Mouse (Mus musculus): ENCODE measurements around the gene Sfn. TPM values are rescaled to one million over a fixed set of nuclear protein-coding genes. Genes with fewer than 3 reads are reported as not detected.

The Sfn gene
- total and polyA plus RNA-seq, 2 experiments from 2014 or later, result 0.18 to 6.8 TPM

DNA sequence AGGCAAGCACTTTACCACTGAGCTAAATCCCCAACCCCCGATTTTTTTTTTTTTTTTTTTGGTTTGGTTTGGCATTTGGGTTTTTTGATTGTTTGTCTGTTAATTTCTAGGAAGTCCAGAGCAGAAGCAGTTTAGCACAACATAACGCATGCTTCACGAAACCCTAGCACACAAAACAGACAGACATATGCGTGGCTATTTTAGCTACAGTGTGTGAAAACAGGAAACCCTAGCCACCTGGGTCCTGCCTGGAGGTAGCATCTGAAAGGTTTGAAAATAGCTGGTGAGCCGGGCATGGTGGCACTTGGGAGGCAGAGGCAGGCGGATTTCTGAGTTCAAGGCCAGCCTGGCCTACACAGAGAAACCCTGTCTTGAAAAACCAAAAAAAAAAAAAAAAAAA is 5.9 kb downstream of the Sfn start:
- Histone ChIP-seq H3K27ac (ENCODE audit: low read depth) (no peak overlapping the region), H3K4me1 (ENCODE audit: control insufficient read depth, insufficient read depth) (peaks cover 4% of the 10 kb centered on the region; the same call in 1 of the 2 replicates), H3K4me3 (ENCODE audit: low read depth, low read length) (no peak overlapping the region), H3K9me3 (replicated peaks; ENCODE audit: control insufficient read depth, low read length) (no peaks in the 10 kb centered on the region), H3K4me2 (ENCODE audit: low read depth, low read length) (no peak overlapping the region), H3K27me3 (ENCODE audit: control insufficient read depth, insufficient read depth, low read length) (peaks cover 10% of the 10 kb centered on the region), H3K9ac (replicated peaks; ENCODE audit: low read depth, low read length) (no peak overlapping the region), H3K36me3 (replicated peaks; ENCODE audit: control insufficient read depth, insufficient read depth, low read length) (peaks cover 8% of the 10 kb centered on the region)
- ATAC-seq (ENCODE audit: insufficient read depth, low read depth) (no peak), DNase-seq (ENCODE audit: low spot score) (no peak)
- TF ChIP-seq EP300 (IDR thresholded peaks at IDR 0.05; ENCODE audit: low read depth), result no peak
- TF ChIP-seq CTCF (IDR thresholded peaks at IDR 0.05; ENCODE audit: low read depth), result no peak
- WGBS, result 74% methylated on average over 6 of the region's 6 CpGs

DNA sequence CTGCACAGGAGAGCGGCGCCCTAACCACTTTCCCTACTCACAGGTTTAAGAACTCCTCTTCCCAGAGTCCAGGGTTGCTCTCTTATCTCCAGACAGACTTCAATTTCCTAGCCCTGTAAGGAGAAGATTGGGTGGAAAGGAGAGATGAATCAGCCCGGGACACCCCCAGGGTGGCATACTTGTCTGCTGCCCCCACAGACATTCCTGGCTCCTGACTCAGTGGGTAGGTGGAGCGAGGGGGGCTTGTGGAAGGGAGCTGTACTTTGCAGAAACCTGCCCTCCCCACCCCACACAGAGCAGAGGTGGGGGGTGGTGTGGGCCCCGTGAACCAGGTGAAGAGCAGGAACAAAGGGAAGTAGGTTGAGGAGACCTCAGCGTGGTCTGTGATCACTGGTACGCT is 6.4 kb downstream of the Sfn start:
- ATAC-seq (ENCODE audit: insufficient read depth, low read depth), result no peak
- H3K9ac ChIP-seq (replicated peaks; ENCODE audit: low read depth, low read length), result no peak overlapping the region

DNA sequence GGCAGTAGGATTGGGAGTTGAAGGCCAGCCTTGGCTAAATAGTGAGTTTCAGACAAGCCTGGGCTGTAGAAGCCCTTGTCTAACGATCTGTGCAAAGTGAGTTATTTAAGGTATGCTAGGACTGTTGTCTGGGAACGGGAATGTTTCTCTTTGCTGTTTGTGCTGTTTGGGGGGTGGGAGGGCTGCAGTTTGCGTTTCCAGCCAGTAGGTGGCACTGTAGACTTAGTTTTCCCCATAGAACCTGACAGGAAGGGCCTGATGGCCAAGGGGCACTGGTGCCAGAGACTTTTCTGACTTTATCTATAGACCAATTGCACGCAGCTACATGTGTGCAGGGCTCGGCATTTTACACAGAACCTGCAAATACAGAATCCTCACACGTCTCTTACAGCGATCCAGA is 9.4 kb downstream of the Sfn start:
- Histone ChIP-seq H3K9me3 (replicated peaks; ENCODE audit: control insufficient read depth, low read length) (no peaks in the 10 kb centered on the region), H3K4me1 (ENCODE audit: control insufficient read depth, insufficient read depth) (no peaks in the 10 kb centered on the region), H3K36me3 (replicated peaks; ENCODE audit: control insufficient read depth, insufficient read depth, low read length) (peaks cover 40% of the 10 kb centered on the region), H3K4me3 (ENCODE audit: low read depth, low read length) (no peak overlapping the region), H3K27ac (ENCODE audit: low read depth) (no peak overlapping the region), H3K27me3 (ENCODE audit: control insufficient read depth, insufficient read depth, low read length) (no peaks in the 10 kb centered on the region), H3K9ac (replicated peaks; ENCODE audit: low read depth, low read length) (no peak overlapping the region), H3K4me2 (ENCODE audit: low read depth, low read length) (no peak overlapping the region)
- ATAC-seq (ENCODE audit: insufficient read depth, low read depth) (peak; percentile 74), DNase-seq (ENCODE audit: low spot score) (peak; percentile 70)
- no peak for TF ChIP-seq EP300 (IDR thresholded peaks at IDR 0.05; ENCODE audit: low read depth)
- TF ChIP-seq CTCF (IDR thresholded peaks at IDR 0.05; ENCODE audit: low read depth), result peak; percentile 89
- WGBS, result 23% methylated on average over 7 of the region's 7 CpGs

More for the DNA sequence above, 6.4 kb downstream of the Sfn start:
- Histone ChIP-seq H3K27ac (ENCODE audit: low read depth) (no peak overlapping the region), H3K4me2 (ENCODE audit: low read depth, low read length) (no peak overlapping the region), H3K4me1 (ENCODE audit: control insufficient read depth, insufficient read depth) (peaks cover 4% of the 10 kb centered on the region; the same call in 1 of the 2 replicates), H3K36me3 (replicated peaks; ENCODE audit: control insufficient read depth, insufficient read depth, low read length) (peaks cover 13% of the 10 kb centered on the region), H3K27me3 (ENCODE audit: control insufficient read depth, insufficient read depth, low read length) (peaks cover 10% of the 10 kb centered on the region), H3K4me3 (ENCODE audit: low read depth, low read length) (no peak overlapping the region), H3K9me3 (replicated peaks; ENCODE audit: control insufficient read depth, low read length) (no peaks in the 10 kb centered on the region)
- WGBS, result 49% methylated on average over 7 of the region's 7 CpGs
- TF ChIP-seq CTCF (IDR thresholded peaks at IDR 0.05; ENCODE audit: low read depth) (no peak), EP300 (IDR thresholded peaks at IDR 0.05; ENCODE audit: low read depth) (no peak)
- no peak for DNase-seq (ENCODE audit: low spot score)

DNA sequence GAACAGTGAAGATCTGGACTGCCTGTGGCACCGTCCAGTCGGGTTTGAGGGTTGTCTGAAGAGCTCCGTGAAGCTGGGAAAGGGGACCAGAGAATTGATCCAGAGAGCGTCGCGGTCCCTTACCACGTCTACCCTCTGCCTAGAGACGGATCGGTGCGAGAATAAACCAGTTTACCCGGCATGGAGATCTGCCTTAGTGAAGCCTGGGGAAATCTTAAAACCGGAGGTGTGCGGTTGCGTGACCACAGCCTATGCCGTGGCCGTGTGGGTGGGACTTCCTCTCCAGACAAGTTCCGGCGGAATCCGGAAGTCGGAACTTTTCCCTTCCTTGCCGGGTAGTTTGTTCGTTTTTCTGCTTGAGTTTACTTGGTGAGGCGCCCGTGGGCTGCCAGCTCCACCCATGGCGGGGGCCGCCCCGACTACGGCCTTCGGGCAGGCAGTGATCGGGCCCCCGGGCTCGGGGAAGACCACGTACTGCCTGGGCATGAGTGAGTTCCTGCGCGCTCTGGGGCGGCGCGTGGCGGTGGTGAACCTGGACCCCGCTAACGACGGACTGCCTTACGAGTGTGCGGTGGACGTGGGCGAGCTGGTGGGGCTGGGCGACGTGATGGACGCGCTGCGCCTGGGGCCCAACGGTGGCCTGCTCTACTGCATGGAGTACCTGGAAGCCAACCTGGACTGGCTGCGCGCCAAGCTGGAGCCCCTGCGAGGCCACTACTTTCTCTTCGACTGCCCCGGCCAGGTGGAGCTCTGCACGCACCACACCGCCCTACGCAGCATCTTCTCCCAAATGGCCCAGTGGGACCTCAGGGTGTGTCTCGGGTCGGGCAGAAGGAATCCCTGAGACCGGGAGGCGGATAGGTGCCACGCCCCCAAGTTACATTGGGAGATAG is 17.7 kb downstream of the Sfn start, which contains the start of gene Gpn2:
Gpn2 (plus strand) TSS at position 304 of the 893 bp plus-strand sequence.
- peak within 1 kb of the TSS; percentile 99 for H3K4me3 ChIP-seq (ENCODE audit: low read depth, low read length)
- H3K9me3 ChIP-seq (replicated peaks; ENCODE audit: control insufficient read depth, low read length), result no peaks in the 10 kb centered on the region
- H3K27me3 ChIP-seq (ENCODE audit: control insufficient read depth, insufficient read depth, low read length), result no peaks in the 10 kb centered on the region
- peaks cover 11% of the 10 kb centered on the region for H3K4me1 ChIP-seq (ENCODE audit: control insufficient read depth, insufficient read depth)
- H3K27ac ChIP-seq (ENCODE audit: low read depth), result peak within 1 kb of the TSS; percentile 84
- DNase-seq (ENCODE audit: low spot score) (peak; percentile 85), ATAC-seq (ENCODE audit: insufficient read depth, low read depth) (peak; percentile 90)
- no peak for TF ChIP-seq CTCF (IDR thresholded peaks at IDR 0.05; ENCODE audit: low read depth)
- no peak for TF ChIP-seq EP300 (IDR thresholded peaks at IDR 0.05; ENCODE audit: low read depth)
- WGBS, result 1% methylated on average over 65 of the region's 65 CpGs
- H3K36me3 ChIP-seq (replicated peaks; ENCODE audit: control insufficient read depth, insufficient read depth, low read length), result peaks cover 54% of the 10 kb centered on the region
- peak within 1 kb of the TSS; percentile 82 for H3K9ac ChIP-seq (replicated peaks; ENCODE audit: low read depth, low read length)
- H3K4me2 ChIP-seq (ENCODE audit: low read depth, low read length), result peak within 1 kb of the TSS; percentile 99

- WGBS, result 56% methylated on average over 6 of the region's 6 CpGs
- ATAC-seq (ENCODE audit: insufficient read depth, low read depth), result peak; percentile 18; the same call in 1 of the 2 replicates
- Histone ChIP-seq H3K9me3 (replicated peaks; ENCODE audit: control insufficient read depth, low read length) (no peaks in the 10 kb centered on the region), H3K36me3 (replicated peaks; ENCODE audit: control insufficient read depth, insufficient read depth, low read length) (peaks cover 54% of the 10 kb centered on the region), H3K4me3 (ENCODE audit: low read depth, low read length) (peak overlapping the region; percentile 99), H3K4me2 (ENCODE audit: low read depth, low read length) (peak overlapping the region; percentile 99), H3K27ac (ENCODE audit: low read depth) (peak overlapping the region; percentile 84), H3K4me1 (ENCODE audit: control insufficient read depth, insufficient read depth) (peaks cover 11% of the 10 kb centered on the region), H3K27me3 (ENCODE audit: control insufficient read depth, insufficient read depth, low read length) (no peaks in the 10 kb centered on the region), H3K9ac (replicated peaks; ENCODE audit: low read depth, low read length) (peak overlapping the region; percentile 82)
- TF ChIP-seq CTCF (IDR thresholded peaks at IDR 0.05; ENCODE audit: low read depth), result no peak
- TF ChIP-seq EP300 (IDR thresholded peaks at IDR 0.05; ENCODE audit: low read depth), result no peak
- DNase-seq (ENCODE audit: low spot score), result no peak
Measured at GRCm38 (mm10) chr4:133583690-133584058, 18.3 kb downstream of the Sfn start.
